Mouse (Mus musculus) lung, adult 2 months (tissue): ENCODE data around the gene Hist1h3g.

Source experiments
- CTCF ChIP-seq: fragments of 200-500 bp; IDR thresholded peaks from 2 replicates; pipeline ENCODE4 v1.5.1; 2011; ENCODE audit warnings: mild to moderate bottlenecking, low read length, control low read depth; ENCODE audit not compliant: insufficient read depth
- POLR2A ChIP-seq: fragments of 200-500 bp; IDR thresholded peaks from 2 replicates; pipeline ENCODE4 v1.6.1; 2011; ENCODE audit warnings: low read depth, mild to moderate bottlenecking, control low read depth, low read length, borderline replicate concordance; ENCODE audit errors: extremely low read depth

DNA sequence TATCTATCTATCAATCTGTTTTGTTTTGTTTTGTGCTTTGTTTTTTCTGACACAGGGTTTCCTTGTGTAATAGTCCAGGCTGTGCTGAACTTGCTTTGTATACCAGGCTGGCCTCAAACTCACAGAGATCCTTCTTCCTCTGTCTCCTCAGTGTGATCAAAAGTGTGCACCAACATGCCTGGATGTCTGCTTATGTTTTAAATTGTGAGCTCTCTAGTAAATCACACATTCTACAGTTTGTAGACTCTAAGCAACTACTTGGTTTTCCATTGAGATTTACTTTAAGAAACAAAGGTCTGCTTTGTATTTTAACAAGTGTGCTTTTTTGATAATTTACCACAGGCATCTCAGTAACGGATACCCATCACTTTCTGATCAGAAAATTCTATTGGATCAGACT is 42.6 kb downstream of the Hist1h3g start:
- TF ChIP-seq CTCF (no peak), POLR2A (no peak)
